Mouse (Mus musculus) megakaryocyte, embryonic 14.5 days (primary cell): ENCODE data around the gene Ino80e. TPM values are rescaled to one million over a fixed set of nuclear protein-coding genes. Genes with fewer than 3 reads are reported as not detected.
A peak's percentile ranks its signal among the peaks of the same experiment; 100 is the strongest.

ENCODE experiments used
- H3K27me3 ChIP-seq: replicated peaks from 2 replicates; pipeline ENCODE3; 2012; ENCODE audit warnings: inconsistent platforms
- H3K36me3 ChIP-seq: replicated peaks from 2 replicates; pipeline ENCODE3; 2012; ENCODE audit warnings: low read length, inconsistent platforms, mixed read lengths
- H3K4me1 ChIP-seq: 2 replicates; pipeline ENCODE4 v1.6.1; 2012; ENCODE audit warnings: inconsistent platforms
- H3K4me3 ChIP-seq: replicated peaks from 2 replicates; pipeline ENCODE3; 2012; ENCODE audit warnings: moderate library complexity, mild to moderate bottlenecking, inconsistent platforms
- H3K9me3 ChIP-seq: 2 replicates; pipeline ENCODE4 v1.6.1; 2012; ENCODE audit warnings: inconsistent platforms
- FLI1 ChIP-seq: IDR thresholded peaks from 2 replicates; pipeline ENCODE4 v1.6.1; 2012; ENCODE audit warnings: low read length, inconsistent platforms, mixed read lengths
- GATA1 ChIP-seq: IDR thresholded peaks from 3 replicates; pipeline ENCODE4 v1.6.1; 2012; ENCODE audit warnings: mixed read lengths, low read length, inconsistent platforms, borderline replicate concordance
- polyA plus RNA-seq: library from polyadenylated mRNA; stranded (reverse); fragments of >175 nt; gene quantifications from 2 replicates; pipeline ENCODE4 v1.2.3, GENCODE M21; 2012; ENCODE audit warnings: low replicate concordance; ENCODE audit not compliant: insufficient read depth

Gene Ino80e
- polyA plus RNA-seq, 1 experiment = 823 TPM

DNA sequence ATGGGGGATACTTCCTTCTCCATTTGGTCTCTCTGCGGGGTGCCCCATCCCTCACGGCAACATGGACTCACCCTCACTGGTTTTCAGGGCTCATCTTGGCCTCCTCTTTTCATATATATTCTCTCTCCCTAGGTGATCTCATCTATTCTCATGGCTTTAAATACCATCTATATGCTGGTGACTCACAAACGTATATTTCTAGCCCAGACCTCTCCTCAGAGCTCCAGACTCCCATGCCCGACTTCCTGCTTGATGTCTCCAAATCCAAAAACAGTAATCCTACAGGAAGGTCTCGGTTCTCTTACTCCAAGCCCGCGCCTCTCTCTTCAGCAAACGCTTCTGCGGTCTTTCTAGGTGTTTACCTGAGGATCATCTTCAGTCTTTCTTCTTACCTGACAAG is 18.9 kb downstream of the Ino80e start:
- no peak overlapping the region for H3K4me3 ChIP-seq
- peaks cover 61% of the 10 kb centered on the region for H3K27me3 ChIP-seq
- no peaks in the 10 kb centered on the region for H3K36me3 ChIP-seq
- H3K9me3 ChIP-seq = peaks cover 20% of the 10 kb centered on the region
- TF ChIP-seq FLI1 (no peak), GATA1 (no peak)
- peaks cover 12% of the 10 kb centered on the region for H3K4me1 ChIP-seq

DNA sequence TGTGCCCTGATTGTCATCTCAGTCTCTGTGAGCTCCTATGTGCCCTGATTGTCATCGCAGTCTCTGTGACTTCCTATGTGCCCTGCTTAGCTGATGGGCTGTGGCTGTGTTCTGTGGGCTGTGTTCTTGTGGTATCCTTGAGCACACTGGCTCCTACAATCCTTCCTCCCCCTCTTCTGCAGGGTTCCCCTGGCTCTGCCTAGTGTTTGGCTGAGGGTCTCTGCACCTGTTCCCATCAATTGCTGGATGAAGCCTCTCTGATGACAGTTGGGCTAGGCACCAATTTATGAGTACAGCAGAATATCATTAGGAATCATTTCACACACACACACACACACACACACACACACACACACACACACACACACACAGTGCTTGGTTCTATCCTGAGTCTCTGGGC is 28.9 kb downstream of the Ino80e start:
- TF ChIP-seq FLI1 (no peak), GATA1 (no peak)
- Histone ChIP-seq H3K4me3 (no peak overlapping the region), H3K4me1 (peaks cover 18% of the 10 kb centered on the region), H3K27me3 (peaks cover 77% of the 10 kb centered on the region), H3K9me3 (peaks cover 22% of the 10 kb centered on the region), H3K36me3 (no peaks in the 10 kb centered on the region)

DNA sequence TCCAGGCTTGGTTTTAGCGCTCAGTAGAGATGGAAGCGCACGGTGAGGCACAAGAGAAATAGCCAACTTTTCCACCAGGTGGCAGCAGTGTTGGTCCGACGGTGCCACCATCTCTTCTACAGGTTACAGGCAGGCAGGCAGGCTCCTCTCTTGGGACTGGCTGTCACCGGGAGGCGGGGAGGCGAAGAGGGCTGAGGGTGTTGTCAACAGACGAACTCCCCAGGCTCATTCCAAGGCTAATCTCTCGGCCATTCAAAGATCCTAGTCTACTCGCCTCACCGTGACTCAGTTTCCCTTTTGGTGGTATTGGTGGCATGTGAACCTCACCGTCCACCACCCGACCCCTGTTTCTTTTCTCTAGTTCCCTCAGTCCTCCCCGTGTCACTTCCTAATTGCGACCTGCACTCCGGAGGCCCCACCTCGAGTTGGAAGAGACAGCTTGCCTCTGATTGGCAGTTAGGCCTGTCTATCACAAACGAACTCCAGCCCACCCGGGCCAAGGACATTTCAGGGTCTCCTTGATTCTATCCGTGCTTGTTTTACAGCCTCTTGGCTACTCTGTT is 30.1 kb downstream of the Ino80e start:
- H3K4me3 ChIP-seq = peak overlapping the region; percentile 88
- no peaks in the 10 kb centered on the region for H3K36me3 ChIP-seq
- peaks cover 18% of the 10 kb centered on the region for H3K4me1 ChIP-seq
- H3K27me3 ChIP-seq = peaks cover 82% of the 10 kb centered on the region
- H3K9me3 ChIP-seq = peaks cover 22% of the 10 kb centered on the region
- TF ChIP-seq GATA1 (no peak), FLI1 (no peak)

DNA sequence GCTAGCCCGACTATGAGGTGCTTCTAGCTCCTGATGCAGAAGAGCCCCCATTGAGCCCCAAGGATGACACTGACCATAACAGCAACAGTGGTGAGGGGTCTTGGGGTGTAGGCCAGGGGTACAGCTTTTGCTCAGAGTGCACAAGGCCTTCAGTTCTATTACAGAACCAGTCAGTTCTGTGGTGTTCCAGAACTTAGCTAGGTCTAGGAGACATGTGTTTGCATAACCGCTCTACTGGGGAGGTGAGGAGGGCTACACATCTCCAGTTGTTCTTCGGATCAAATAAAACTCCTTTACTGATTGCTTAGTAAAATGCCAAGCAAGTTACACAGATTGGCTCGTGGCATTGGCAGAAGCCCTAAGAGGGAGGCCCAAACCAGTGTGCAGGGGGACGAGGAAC is 30.6 kb downstream of the Ino80e start, which contains the start of gene 4930451I11Rik:
4930451I11Rik (minus strand) TSS at position 101 of the 400 bp plus-strand sequence.
- peak within 1 kb of the TSS; percentile 88 for H3K4me3 ChIP-seq

DNA sequence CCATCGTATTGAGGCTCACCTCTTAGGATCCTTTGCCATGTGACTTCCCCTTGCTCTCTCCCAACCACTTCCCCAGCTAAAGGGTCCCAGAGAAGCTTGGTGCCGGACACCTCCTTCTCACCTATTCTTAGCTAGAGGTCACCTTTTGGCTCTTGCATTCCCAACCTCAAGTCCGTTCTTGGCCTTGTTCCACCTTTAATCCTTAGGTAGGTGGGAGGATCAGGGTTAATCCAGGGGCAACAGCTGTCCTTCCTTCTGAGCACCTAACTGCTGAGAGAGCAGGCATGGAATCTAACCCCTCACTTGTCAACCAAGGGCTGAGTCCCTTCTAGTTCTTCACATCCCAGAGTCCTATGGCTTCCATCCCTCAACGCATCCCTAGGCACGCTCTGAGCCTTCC is 36.2 kb downstream of the Ino80e start:
- H3K4me3 ChIP-seq = no peak overlapping the region
- H3K36me3 ChIP-seq = no peaks in the 10 kb centered on the region
- TF ChIP-seq FLI1 = no peak
- TF ChIP-seq GATA1 = no peak
- no peaks in the 10 kb centered on the region for H3K9me3 ChIP-seq
- H3K27me3 ChIP-seq = peaks cover 83% of the 10 kb centered on the region
- peaks cover 32% of the 10 kb centered on the region for H3K4me1 ChIP-seq

More for the DNA sequence above, 30.6 kb downstream of the Ino80e start, which contains the start of gene 4930451I11Rik:
- peaks cover 84% of the 10 kb centered on the region for H3K27me3 ChIP-seq
- peaks cover 22% of the 10 kb centered on the region for H3K9me3 ChIP-seq
- peaks cover 18% of the 10 kb centered on the region for H3K4me1 ChIP-seq
- TF ChIP-seq GATA1 (no peak), FLI1 (no peak)
- H3K36me3 ChIP-seq = no peaks in the 10 kb centered on the region

DNA sequence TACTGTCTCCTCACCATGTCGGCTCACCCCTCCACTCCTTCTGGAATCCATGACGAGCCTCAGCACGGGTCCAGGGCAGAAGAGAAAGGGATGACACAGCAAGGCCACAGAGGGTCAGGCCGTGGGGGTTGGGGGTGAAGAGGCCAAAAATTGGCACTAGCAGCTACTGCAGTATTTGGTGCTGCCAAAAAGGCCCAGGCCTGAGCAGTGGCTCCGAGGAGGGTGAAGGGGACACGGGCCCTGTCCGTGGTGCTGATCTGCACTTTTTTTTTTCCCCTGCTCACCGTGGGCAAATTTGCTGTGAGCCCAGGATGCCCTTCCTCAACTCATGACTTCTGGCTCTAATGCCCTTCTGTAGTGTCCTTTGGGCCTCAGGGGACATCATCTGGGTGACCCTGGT is 36.8 kb downstream of the Ino80e start:
- Histone ChIP-seq H3K36me3 (no peaks in the 10 kb centered on the region), H3K4me1 (peaks cover 32% of the 10 kb centered on the region), H3K4me3 (no peak overlapping the region), H3K9me3 (no peaks in the 10 kb centered on the region), H3K27me3 (peaks cover 77% of the 10 kb centered on the region)
- TF ChIP-seq GATA1 (no peak), FLI1 (no peak)

DNA sequence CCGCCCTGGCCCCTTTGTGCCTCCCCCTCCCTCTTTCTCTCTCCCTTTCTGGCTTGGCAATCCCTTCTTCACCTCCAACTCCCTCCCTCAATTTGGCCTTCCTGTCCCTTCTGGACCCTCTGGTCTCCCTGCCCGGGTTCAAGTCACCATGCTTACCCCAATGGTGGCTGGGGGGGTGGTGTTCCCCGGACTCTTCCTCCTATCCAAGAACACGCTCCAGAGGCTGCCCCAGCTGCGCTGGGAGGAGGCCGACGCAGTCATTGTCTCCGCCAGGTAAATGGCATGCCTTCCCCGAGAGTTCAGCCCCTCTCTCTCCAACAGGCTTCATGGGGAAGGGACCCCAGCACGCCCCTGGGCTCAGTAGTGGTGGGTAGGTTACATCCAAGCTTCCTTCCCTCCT is 38.2 kb downstream of the Ino80e start:
- Histone ChIP-seq H3K4me1 (peaks cover 26% of the 10 kb centered on the region), H3K27me3 (peaks cover 70% of the 10 kb centered on the region), H3K4me3 (no peak overlapping the region), H3K9me3 (peaks cover 3% of the 10 kb centered on the region; the same call in 1 of the 2 replicates), H3K36me3 (no peaks in the 10 kb centered on the region)
- no peak for TF ChIP-seq GATA1
- TF ChIP-seq FLI1 = no peak

DNA sequence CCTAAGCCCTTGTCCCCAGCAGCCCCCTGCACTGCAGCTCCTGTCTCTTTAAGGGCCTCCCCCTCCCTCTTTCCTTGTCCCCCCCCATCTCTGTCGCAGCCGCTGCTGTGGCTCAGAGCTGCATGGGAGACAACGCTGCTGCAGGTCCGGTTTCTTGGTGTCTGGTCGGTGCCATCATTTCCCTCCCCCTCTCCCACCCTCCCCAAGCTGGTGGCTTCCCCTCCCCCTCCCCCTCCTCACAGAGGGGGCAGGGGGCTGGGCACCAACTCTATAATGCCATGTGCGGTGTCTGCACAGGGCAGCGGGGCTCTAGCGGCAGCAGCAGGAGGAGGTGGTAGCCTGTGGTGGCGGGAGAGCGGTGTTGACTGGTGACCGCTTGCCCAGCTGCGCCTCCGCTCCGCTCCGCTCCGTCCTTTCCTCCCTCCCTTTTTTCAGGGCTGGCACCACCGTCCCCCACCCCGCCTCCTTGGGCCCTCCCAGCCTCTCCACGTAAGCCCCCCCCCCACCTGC is 38.9 kb downstream of the Ino80e start:
- H3K4me1 ChIP-seq = peaks cover 26% of the 10 kb centered on the region
- peak overlapping the region; percentile 70 for H3K4me3 ChIP-seq
- peaks cover 5% of the 10 kb centered on the region; the same call in 1 of the 2 replicates for H3K9me3 ChIP-seq
- H3K27me3 ChIP-seq = peaks cover 63% of the 10 kb centered on the region
- no peaks in the 10 kb centered on the region for H3K36me3 ChIP-seq
- TF ChIP-seq FLI1 = no peak
- no peak for TF ChIP-seq GATA1

DNA sequence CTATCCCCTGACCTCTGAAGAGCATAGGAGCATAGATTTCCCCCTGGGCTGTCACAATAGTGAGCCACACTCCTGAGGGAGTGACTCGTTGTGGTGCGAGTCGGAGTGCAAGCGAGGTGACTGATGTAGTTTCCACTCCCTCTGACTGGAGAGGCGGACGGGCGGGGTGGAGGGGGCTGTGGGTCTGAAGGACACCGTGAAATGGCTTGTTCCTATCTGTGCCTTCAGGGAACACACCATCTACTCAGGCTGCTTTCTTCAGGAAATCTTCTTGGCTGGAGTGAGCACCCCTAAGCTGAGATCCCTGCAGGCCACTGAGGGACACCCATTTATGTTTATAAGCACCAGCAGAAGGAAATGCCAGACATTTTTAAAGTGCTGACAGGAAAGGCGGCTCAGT is 39.4 kb downstream of the Ino80e start:
- Histone ChIP-seq H3K9me3 (peaks cover 5% of the 10 kb centered on the region; the same call in 1 of the 2 replicates), H3K27me3 (peaks cover 62% of the 10 kb centered on the region), H3K4me1 (peaks cover 26% of the 10 kb centered on the region), H3K4me3 (no peak overlapping the region), H3K36me3 (no peaks in the 10 kb centered on the region)
- no peak for TF ChIP-seq GATA1
- no peak for TF ChIP-seq FLI1

DNA sequence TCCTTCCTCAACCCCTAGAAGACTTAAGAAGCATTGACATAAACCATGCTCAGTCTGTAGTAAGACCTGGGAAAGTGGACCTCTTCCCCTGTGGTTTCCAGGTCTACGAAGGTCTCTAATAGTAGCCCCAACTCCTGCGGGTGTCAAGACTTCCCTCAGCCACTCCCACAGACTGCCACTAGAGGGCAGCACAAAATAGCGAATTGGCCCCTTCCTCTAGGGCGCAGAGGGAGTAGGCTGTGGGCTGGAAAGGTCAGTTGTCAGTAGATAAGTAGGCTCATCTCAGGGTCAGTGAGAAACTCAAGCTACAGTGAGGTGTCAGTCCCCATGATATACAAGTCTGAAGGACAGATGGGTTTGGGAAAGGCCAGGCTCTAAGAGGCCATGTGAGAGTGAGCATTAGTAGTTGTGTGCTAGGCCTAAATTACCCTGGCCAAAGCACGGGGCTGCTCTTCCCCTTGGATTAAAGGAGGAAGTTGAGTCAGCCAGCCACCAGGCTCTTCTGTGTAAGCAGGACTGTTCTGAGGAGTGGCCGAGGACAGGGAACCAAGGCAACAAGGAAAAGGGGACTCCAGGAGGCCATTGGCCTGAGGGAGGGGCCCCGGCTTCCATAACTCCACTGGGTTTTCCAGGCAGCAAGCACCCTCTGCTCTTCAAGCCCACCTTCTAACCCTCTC is 40.2 kb downstream of the Ino80e start:
- peaks cover 59% of the 10 kb centered on the region for H3K27me3 ChIP-seq
- TF ChIP-seq GATA1 = no peak
- TF ChIP-seq FLI1 = no peak

More for the DNA sequence above, 40.2 kb downstream of the Ino80e start:
- H3K4me1 ChIP-seq = peaks cover 26% of the 10 kb centered on the region
- no peaks in the 10 kb centered on the region for H3K36me3 ChIP-seq
- peaks cover 5% of the 10 kb centered on the region; the same call in 1 of the 2 replicates for H3K9me3 ChIP-seq
- H3K4me3 ChIP-seq = peak overlapping the region; percentile 3
